Mouse (Mus musculus): ENCODE measurements around the gene Wdr54. TPM values are rescaled to one million over a fixed set of nuclear protein-coding genes. Genes with fewer than 3 reads are reported as not detected.

The Wdr54 gene
- polyA plus RNA-seq, 1 experiment from 2014 or later = 1.0 TPM

DNA sequence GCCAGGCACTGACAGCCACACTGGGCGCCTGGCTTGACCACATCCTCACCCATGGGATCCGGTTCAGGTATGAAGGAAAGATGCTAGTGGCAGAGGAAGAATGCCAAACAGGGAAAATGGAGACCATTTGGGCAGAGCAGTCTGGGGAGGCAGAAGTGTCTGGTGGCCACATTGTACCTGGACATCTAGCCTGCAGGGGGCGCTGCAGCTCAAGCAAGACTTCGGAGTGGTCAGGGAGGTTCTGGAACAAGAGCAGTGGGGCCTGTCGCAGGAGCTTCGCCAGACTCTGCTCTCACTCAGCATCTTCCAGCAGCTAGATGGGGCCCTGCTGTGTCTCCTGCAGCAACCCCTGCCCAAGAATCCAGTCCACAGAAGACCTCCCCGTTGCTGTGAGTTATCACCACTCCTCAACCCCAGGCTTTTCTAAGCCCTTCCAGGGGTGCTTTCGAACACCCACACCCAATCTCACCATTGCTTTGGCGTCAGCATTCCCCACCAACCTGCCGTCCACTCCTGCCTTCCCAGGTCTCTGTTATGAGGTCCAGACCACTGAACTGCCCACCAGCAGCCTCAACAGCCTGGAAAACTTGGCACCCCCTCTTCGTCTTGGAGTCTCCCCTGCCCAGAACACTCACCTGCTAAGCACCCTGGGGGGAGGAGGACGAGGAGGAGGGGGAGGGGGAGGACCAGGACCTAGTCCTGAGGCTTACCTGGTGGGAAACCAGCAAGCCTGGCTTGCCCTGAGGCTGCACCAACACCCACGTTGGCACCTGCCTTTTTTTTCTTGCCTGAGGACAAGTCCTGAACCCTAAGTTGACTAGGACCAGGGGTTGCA, 48.4 kb downstream of the Wdr54 start:
- Histone ChIP-seq H3K36me3 (ENCODE audit: control insufficient read depth, insufficient read depth) (peaks cover 11% of the 10 kb centered on the region; the same call in 1 of the 2 replicates), H3K27ac (ENCODE audit: low read depth, low read length) (no peak overlapping the region), H3K9ac (ENCODE audit: low read depth, low read length) (peak overlapping the region; percentile 92; the same call in 1 of the 2 replicates), H3K9me3 (ENCODE audit: control insufficient read depth) (no peaks in the 10 kb centered on the region), H3K4me3 (ENCODE audit: low read depth, low read length) (no peak overlapping the region), H3K27me3 (replicated peaks; ENCODE audit: control insufficient read depth, insufficient read depth, low read length) (no peaks in the 10 kb centered on the region), H3K4me1 (replicated peaks; ENCODE audit: control insufficient read depth, insufficient read depth, low read length) (peaks cover 8% of the 10 kb centered on the region), H3K4me2 (replicated peaks; ENCODE audit: low read depth) (peak overlapping the region; percentile 90)
- TF ChIP-seq CTCF (IDR thresholded peaks at IDR 0.05; ENCODE audit: low read depth) = peak; percentile 95
- ATAC-seq = peak; percentile 31; the same call in 1 of the 2 replicates
- WGBS = 39% methylated on average over 13 of the region's 13 CpGs

GRCm38 (mm10) chr6:83104158-83104557, 52.0 kb downstream of the Wdr54 start:
- no peak overlapping the region for H3K4me3 ChIP-seq (ENCODE audit: low read depth, low read length)
- no peaks in the 10 kb centered on the region for H3K27me3 ChIP-seq (replicated peaks; ENCODE audit: control insufficient read depth, insufficient read depth, low read length)
- H3K27ac ChIP-seq (ENCODE audit: low read depth, low read length) = no peak overlapping the region
- no peak overlapping the region for H3K4me2 ChIP-seq (replicated peaks; ENCODE audit: low read depth)
- 82% methylated on average over 4 of the region's 4 CpGs for WGBS
- TF ChIP-seq CTCF (IDR thresholded peaks at IDR 0.05; ENCODE audit: low read depth) = no peak
- no peak overlapping the region for H3K9ac ChIP-seq (ENCODE audit: low read depth, low read length)
- ATAC-seq = no peak
- H3K36me3 ChIP-seq (ENCODE audit: control insufficient read depth, insufficient read depth) = peaks cover 11% of the 10 kb centered on the region; the same call in 1 of the 2 replicates
- peaks cover 9% of the 10 kb centered on the region for H3K4me1 ChIP-seq (replicated peaks; ENCODE audit: control insufficient read depth, insufficient read depth, low read length)
- H3K9me3 ChIP-seq (ENCODE audit: control insufficient read depth) = no peaks in the 10 kb centered on the region

- 44% methylated on average over 11 of the region's 11 CpGs for WGBS
- peaks cover 9% of the 10 kb centered on the region for H3K4me1 ChIP-seq (replicated peaks; ENCODE audit: control insufficient read depth, insufficient read depth, low read length)
- peaks cover 11% of the 10 kb centered on the region; the same call in 1 of the 2 replicates for H3K36me3 ChIP-seq (ENCODE audit: control insufficient read depth, insufficient read depth)
- no peaks in the 10 kb centered on the region for H3K9me3 ChIP-seq (ENCODE audit: control insufficient read depth)
- TF ChIP-seq CTCF (IDR thresholded peaks at IDR 0.05; ENCODE audit: low read depth) = peak; percentile 33
- ATAC-seq = no peak
- H3K4me3 ChIP-seq (ENCODE audit: low read depth, low read length) = 0 out of 2 replicates have a peak overlapping the region, but pooled peaks have one; percentile 76
- peak overlapping the region; percentile 99 for H3K4me2 ChIP-seq (replicated peaks; ENCODE audit: low read depth)
- no peak overlapping the region for H3K9ac ChIP-seq (ENCODE audit: low read depth, low read length)
- no peaks in the 10 kb centered on the region for H3K27me3 ChIP-seq (replicated peaks; ENCODE audit: control insufficient read depth, insufficient read depth, low read length)
- H3K27ac ChIP-seq (ENCODE audit: low read depth, low read length) = no peak overlapping the region
Observed at GRCm38 (mm10) chr6:83103130-83103650, 53.0 kb downstream of the Wdr54 start.

- Histone ChIP-seq H3K36me3 (ENCODE audit: control insufficient read depth, insufficient read depth) (peaks cover 10% of the 10 kb centered on the region; the same call in 1 of the 2 replicates), H3K9ac (ENCODE audit: low read depth, low read length) (peak overlapping the region; percentile 69), H3K9me3 (ENCODE audit: control insufficient read depth) (no peaks in the 10 kb centered on the region), H3K4me2 (replicated peaks; ENCODE audit: low read depth) (peak overlapping the region; percentile 99), H3K4me3 (ENCODE audit: low read depth, low read length) (peak overlapping the region; percentile 76), H3K27ac (ENCODE audit: low read depth, low read length) (peak overlapping the region; percentile 81), H3K4me1 (replicated peaks; ENCODE audit: control insufficient read depth, insufficient read depth, low read length) (peaks cover 6% of the 10 kb centered on the region), H3K27me3 (replicated peaks; ENCODE audit: control insufficient read depth, insufficient read depth, low read length) (no peaks in the 10 kb centered on the region)
- TF ChIP-seq CTCF (IDR thresholded peaks at IDR 0.05; ENCODE audit: low read depth) = peak; percentile 79
- peak; percentile 81 for ATAC-seq
- WGBS = under 1% methylated on average over 72 of the region's 74 CpGs
Observed at GRCm38 (mm10) chr6:83101688-83102556, 54.3 kb downstream of the Wdr54 start.

DNA sequence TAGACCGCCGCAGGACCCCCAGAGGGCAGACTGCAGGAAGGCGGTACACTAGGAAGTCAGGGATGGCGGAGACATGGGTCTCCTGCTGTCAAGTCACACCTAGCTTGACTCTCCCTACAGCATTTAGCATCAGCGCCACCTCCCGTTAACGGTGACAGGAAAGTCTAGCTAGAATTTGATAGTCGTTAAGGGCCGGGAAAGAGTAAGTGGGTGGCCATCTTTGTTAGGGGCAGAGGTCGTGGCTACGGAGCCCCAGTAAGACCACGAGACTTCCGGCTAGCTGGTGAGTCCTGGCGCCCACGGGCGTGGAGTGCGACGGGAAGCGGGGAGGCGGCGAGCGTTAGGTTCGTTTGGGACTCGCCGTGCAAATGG, 54.9 kb downstream of the Wdr54 start, which contains the start of the genes Ccdc142 and Gm42688:
TSS of gene Ccdc142 (plus strand) at position 286 of the 372 bp plus-strand sequence.
TSS of gene Gm42688 (plus strand) at position 302 of the 372 bp plus-strand sequence.
- peak within 1 kb of the TSS; percentile 81 for H3K27ac ChIP-seq (ENCODE audit: low read depth, low read length)
- WGBS = under 1% methylated on average over 25 of the region's 25 CpGs
- H3K36me3 ChIP-seq (ENCODE audit: control insufficient read depth, insufficient read depth) = peaks cover 6% of the 10 kb centered on the region; the same call in 1 of the 2 replicates
- TF ChIP-seq CTCF (IDR thresholded peaks at IDR 0.05; ENCODE audit: low read depth) = peak; percentile 80
- H3K4me3 ChIP-seq (ENCODE audit: low read depth, low read length) = peak within 1 kb of the TSS; percentile 76
- peaks cover 6% of the 10 kb centered on the region for H3K4me1 ChIP-seq (replicated peaks; ENCODE audit: control insufficient read depth, insufficient read depth, low read length)
- H3K9ac ChIP-seq (ENCODE audit: low read depth, low read length) = peak within 1 kb of the TSS; percentile 69
- no peaks in the 10 kb centered on the region for H3K9me3 ChIP-seq (ENCODE audit: control insufficient read depth)
- no peaks in the 10 kb centered on the region for H3K27me3 ChIP-seq (replicated peaks; ENCODE audit: control insufficient read depth, insufficient read depth, low read length)
- peak within 1 kb of the TSS; percentile 99 for H3K4me2 ChIP-seq (replicated peaks; ENCODE audit: low read depth)
- peak; percentile 81 for ATAC-seq

Other genes with a start within 250 kb of the Wdr54 start
- 0.56 and 0.64 TPM in 2 replicates for gene Sema4f, start 216.6 kb downstream of the Wdr54 start, polyA plus RNA-seq (2015; fragmentation: Nextera tagmentation; extraction: Ambion mirVana)
- gene M1ap, start 209.5 kb downstream of the Wdr54 start, polyA plus RNA-seq (2015; fragmentation: Nextera tagmentation; extraction: Ambion mirVana) = 0.16 TPM in 1 of 2 replicates, not detected in the other
- 7.7 and 8.8 TPM in 2 replicates for gene Dok1, start 122.9 kb downstream of the Wdr54 start, polyA plus RNA-seq (2015; fragmentation: Nextera tagmentation; extraction: Ambion mirVana)
- gene Loxl3, start 122.2 kb downstream of the Wdr54 start, polyA plus RNA-seq (2015; fragmentation: Nextera tagmentation; extraction: Ambion mirVana) = 4.1 and 4.7 TPM in 2 replicates
- gene Aup1, start 101.9 kb downstream of the Wdr54 start, polyA plus RNA-seq (2015; fragmentation: Nextera tagmentation; extraction: Ambion mirVana) = 191 and 210 TPM in 2 replicates
- 22.7 and 24.0 TPM in 2 replicates for gene Htra2, start 101.1 kb downstream of the Wdr54 start, polyA plus RNA-seq (2015; fragmentation: Nextera tagmentation; extraction: Ambion mirVana)
- 24.8 and 27.1 TPM in 2 replicates for gene Dqx1, start 98.6 kb downstream of the Wdr54 start, polyA plus RNA-seq (2015; fragmentation: Nextera tagmentation; extraction: Ambion mirVana)
- gene Tlx2, start 86.1 kb downstream of the Wdr54 start, polyA plus RNA-seq (2015; fragmentation: Nextera tagmentation; extraction: Ambion mirVana) = 7.6 and 8.4 TPM in 2 replicates
- gene Pcgf1, start 78.5 kb downstream of the Wdr54 start, polyA plus RNA-seq (2015; fragmentation: Nextera tagmentation; extraction: Ambion mirVana) = 13.6 and 14.4 TPM in 2 replicates
- gene Lbx2, start 70.0 kb downstream of the Wdr54 start, polyA plus RNA-seq (2015; fragmentation: Nextera tagmentation; extraction: Ambion mirVana) = 0.23 TPM in 1 of 2 replicates, not detected in the other
- 0.84 and 1.3 TPM in 2 replicates for gene Ccdc142, start 54.8 kb downstream of the Wdr54 start, polyA plus RNA-seq (2015; fragmentation: Nextera tagmentation; extraction: Ambion mirVana)
- 1.1 and 1.2 TPM in 2 replicates for gene Gm42688, start 54.8 kb downstream of the Wdr54 start, polyA plus RNA-seq (2015; fragmentation: Nextera tagmentation; extraction: Ambion mirVana)
- gene Mrpl53, start 47.4 kb downstream of the Wdr54 start, polyA plus RNA-seq (2015; fragmentation: Nextera tagmentation; extraction: Ambion mirVana) = 113 and 115 TPM in 2 replicates
- 18.4 and 20.9 TPM in 2 replicates for gene Mogs, start 40.9 kb downstream of the Wdr54 start, polyA plus RNA-seq (2015; fragmentation: Nextera tagmentation; extraction: Ambion mirVana)
- gene Wbp1, start 34.8 kb downstream of the Wdr54 start, polyA plus RNA-seq (2015; fragmentation: Nextera tagmentation; extraction: Ambion mirVana) = 69.1 and 72.7 TPM in 2 replicates
- gene Ino80b, start 31.0 kb downstream of the Wdr54 start, polyA plus RNA-seq (2015; fragmentation: Nextera tagmentation; extraction: Ambion mirVana) = 6.0 and 8.5 TPM in 2 replicates
- gene Rtkn, start 20.9 kb downstream of the Wdr54 start, polyA plus RNA-seq (2015; fragmentation: Nextera tagmentation; extraction: Ambion mirVana) = 19.7 and 21.1 TPM in 2 replicates
- gene 1700003E16Rik, start within 50 bp of the Wdr54 start, polyA plus RNA-seq (2015; fragmentation: Nextera tagmentation; extraction: Ambion mirVana) = 0.60 and 1.0 TPM in 2 replicates
- 47.1 and 49.9 TPM in 2 replicates for gene Dctn1, start 9.5 kb upstream of the Wdr54 start, polyA plus RNA-seq (2015; fragmentation: Nextera tagmentation; extraction: Ambion mirVana)
- gene Slc4a5, start 63.4 kb upstream of the Wdr54 start, polyA plus RNA-seq (2015; fragmentation: Nextera tagmentation; extraction: Ambion mirVana) = 1.5 and 1.7 TPM in 2 replicates
- 17.6 and 18.4 TPM in 2 replicates for gene Mthfd2, start 169.5 kb upstream of the Wdr54 start, polyA plus RNA-seq (2015; fragmentation: Nextera tagmentation; extraction: Ambion mirVana)
- 29.7 and 30.8 TPM in 2 replicates for gene Mob1a, start 169.6 kb upstream of the Wdr54 start, polyA plus RNA-seq (2015; fragmentation: Nextera tagmentation; extraction: Ambion mirVana)
- 167 and 184 TPM in 2 replicates for gene Bola3, start 192.8 kb upstream of the Wdr54 start, polyA plus RNA-seq (2015; fragmentation: Nextera tagmentation; extraction: Ambion mirVana)

All from intestine, postnatal 0 days (tissue).